Mouse (Mus musculus) layer of hippocampus, adult 2 months (tissue): Measurements from ENCODE around the gene Pnkd. TPM values are rescaled to one million over a fixed set of nuclear protein-coding genes. Genes with fewer than 3 reads are reported as not detected.
A peak's percentile ranks its signal among the peaks of the same experiment; 100 is the strongest.
"Not testable (repeated sequence)": the region's sequence is repeated elsewhere in the genome, so short reads cannot be mapped to it uniquely, and the experiment has no call there.

Experiments used
- DNase-seq, 2 experiments: peaks; one replicate each; pipeline ENCODE4 v3.0.0; 2022; ENCODE audit warnings: low spot score in 2 of 2
- H3K27ac ChIP-seq: fragments of 200-600 bp; 2 replicates; pipeline ENCODE4 v1.8.1; 2022
- H3K4me3 ChIP-seq: fragments of 200-600 bp; 2 replicates; pipeline ENCODE4 v1.8.1; 2022; ENCODE audit warnings: mild to moderate bottlenecking
- CTCF ChIP-seq: fragments of 200-600 bp; conservative IDR thresholded peaks from 2 replicates; pipeline ENCODE4 v1.8.1; 2022; ENCODE audit warnings: antibody characterized with exemption, mild to moderate bottlenecking, moderate library complexity
- microRNA-seq, 2 experiments: library from miRNA; unstranded; fragments of <30 nt; microRNA quantifications; one replicate each; pipeline ENCODE4 v1.2.0; 2021
- total RNA-seq, 2 experiments: library from RNA; stranded (reverse); gene quantifications; 2 replicates each; pipeline ENCODE4 v1.2.3; 2021

Pnkd gene
- total RNA-seq, 2 experiments from 2014 or later: 171 to 185 TPM

DNA sequence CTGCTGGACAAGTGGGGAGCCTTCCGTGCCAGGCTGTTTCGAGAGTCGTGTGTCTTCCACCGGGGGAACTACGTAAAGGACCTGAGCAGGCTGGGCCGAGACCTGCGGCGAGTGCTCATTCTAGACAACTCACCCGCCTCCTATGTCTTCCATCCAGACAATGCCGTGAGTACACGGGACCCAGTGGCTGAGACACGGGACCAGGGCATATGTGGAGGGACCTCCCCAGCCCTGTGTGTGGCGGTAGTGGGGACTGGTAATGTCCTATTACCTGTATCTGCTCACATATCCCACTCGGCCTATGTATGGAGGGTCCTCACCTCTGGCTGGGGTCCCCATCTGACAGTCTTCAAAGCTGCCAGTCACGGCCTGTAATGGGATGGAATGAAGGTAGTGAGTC, 110.1 kb downstream of the Pnkd start:
- DNase-seq: no peak
- Histone ChIP-seq H3K27ac (no peak overlapping the region), H3K4me3 (no peak overlapping the region)
- no peak for TF ChIP-seq CTCF

DNA sequence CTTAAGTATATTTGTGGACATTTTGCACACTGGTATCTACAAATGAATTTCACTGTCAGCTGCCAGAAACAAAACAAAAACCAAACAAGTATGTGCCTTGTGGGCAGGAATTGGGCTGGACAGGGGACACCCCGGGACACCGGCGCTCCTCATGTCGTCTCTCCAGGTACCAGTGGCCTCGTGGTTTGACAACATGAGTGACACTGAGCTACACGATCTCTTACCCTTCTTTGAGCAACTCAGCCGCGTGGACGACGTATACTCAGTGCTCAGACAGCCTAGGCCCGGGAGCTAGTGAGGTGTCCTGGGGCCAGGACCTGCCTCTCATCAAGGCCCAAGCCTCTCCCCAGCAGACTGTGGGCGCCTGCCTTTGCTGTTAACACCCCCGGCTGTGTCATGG, 110.6 kb downstream of the Pnkd start:
- TF ChIP-seq CTCF: no peak
- no peak for DNase-seq
- H3K4me3 ChIP-seq: no peak overlapping the region
- no peak overlapping the region for H3K27ac ChIP-seq

DNA sequence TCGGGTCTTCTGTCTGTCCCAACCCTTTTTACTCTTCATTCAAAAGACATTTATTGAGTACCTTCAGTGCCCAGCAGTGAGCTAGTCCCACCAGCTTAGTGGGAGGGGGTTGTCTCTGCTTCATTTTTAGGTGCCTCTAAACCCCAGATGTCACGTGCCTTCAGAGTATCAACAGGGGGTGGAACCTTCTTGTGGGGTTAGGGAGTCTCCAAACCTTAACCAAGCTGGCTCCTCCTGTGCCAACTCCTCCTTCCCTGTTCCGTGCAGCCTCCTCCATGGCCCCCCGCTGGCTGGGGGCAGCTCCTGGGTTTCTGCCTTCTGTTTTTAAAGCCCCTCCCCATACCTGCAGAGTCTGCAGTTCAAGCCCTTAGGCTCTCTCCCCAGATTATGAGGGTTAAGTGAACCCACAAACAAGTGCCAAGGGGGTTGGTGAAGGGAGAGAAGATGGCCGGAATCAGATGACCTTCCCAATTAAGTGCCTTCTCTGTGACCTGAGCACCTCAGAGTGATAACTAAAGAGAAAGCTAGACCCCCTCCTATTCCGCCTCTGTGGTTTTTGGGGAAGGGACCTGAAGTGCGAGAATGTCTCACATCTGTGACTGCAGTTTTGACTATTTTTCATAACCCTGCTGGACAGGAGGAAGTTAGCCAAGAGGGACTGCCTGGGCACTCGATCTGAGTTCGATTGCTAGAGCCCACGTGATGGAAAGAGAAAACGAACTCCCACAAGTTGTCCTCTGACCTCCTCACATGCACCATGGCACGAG, 111.9 kb downstream of the Pnkd start:
- H3K27ac ChIP-seq: peak overlapping the region; percentile 82
- DNase-seq: not testable (repeated sequence)

DNA sequence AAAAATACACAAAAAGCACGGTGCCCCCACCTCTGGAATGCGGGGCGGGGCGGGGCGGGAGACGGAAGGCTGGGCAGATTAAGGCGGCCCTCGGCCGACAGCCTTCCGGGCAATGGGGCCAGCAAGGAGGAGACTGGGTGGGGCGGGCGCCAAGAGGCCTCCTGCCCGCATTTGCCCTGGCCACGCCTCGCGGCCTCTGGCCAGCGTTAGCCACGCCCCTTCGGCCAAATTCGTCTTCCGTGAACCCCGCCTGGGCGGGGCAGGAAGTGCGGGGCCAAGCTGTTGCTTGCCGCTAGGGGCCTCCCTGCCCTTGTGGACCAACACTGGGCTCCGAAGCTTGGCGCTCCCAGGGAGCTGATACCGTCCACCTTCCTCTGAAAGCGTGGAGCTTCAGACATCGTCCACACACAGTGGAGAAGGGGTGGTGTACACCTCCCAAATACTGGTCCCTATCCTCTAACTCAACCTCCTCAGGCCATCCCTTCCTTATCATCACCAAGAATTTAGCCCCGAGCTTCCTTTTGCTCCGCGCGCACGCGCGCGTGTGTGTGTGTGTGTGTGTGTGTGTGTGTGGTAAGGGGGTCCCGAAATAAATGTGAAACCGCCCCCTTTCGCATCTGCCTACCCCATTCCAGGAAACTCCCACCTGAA, 112.7 kb downstream of the Pnkd start:
- H3K27ac ChIP-seq: peak overlapping the region; percentile 82
- peak; percentile 87 to 91 for DNase-seq

More for the DNA sequence above, 111.9 kb downstream of the Pnkd start:
- peak overlapping the region; percentile 62 for H3K4me3 ChIP-seq

DNA sequence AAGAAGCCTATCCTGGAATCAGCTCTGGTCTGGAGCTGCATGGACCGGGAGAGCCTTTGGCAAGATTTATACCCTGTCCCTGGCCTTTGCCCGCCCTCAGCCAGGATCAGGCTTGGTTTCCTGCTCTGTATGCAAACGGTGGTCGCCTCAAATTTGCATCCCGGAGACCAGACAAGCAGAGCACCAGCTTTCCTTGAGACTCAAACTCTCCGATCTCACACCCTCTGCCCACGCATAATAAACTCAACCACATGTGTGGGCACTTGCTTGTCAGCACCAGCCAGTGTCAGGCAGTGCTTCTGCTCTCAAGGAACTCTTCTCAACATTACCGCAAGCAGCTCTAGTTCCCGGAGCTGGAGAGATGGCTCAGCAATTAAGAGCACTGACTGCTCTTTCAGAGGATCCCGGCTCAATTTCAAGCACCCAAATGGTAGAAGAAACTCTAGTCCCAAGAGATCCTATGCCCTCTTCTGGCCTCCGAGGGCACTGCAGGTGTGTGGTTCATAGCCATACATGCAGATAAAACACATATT, 113.3 kb downstream of the Pnkd start:
- peak; percentile 81 for TF ChIP-seq CTCF
- DNase-seq: peak in 1 of 2 experiments; percentile 36
- Histone ChIP-seq H3K4me3 (peak overlapping the region; percentile 62), H3K27ac (peak overlapping the region; percentile 82)

More for the DNA sequence above, 112.7 kb downstream of the Pnkd start:
- H3K4me3 ChIP-seq: peak overlapping the region; percentile 62
- TF ChIP-seq CTCF: peak; percentile 91

DNA sequence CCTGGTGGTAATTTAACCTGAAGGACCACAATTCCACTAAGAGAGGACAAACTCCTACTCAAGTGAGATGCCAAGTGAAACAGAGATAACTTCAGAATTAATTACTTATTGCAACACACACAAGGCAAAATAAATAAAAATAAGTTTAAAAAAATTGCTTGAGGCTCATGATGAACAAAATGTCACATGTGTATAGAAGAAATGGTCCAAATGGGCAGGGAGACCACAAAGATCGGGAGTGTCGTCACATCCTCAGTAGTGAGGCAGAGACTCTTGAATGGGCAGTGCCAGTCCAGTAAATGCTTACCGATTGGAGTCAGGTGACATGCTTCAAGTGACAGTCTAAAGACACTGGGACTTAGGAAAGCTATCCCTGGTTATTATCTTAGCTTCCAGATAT, 115.8 kb downstream of the Pnkd start:
- no peak overlapping the region for H3K4me3 ChIP-seq
- no peak for DNase-seq
- H3K27ac ChIP-seq: no peak overlapping the region
- TF ChIP-seq CTCF: no peak

DNA sequence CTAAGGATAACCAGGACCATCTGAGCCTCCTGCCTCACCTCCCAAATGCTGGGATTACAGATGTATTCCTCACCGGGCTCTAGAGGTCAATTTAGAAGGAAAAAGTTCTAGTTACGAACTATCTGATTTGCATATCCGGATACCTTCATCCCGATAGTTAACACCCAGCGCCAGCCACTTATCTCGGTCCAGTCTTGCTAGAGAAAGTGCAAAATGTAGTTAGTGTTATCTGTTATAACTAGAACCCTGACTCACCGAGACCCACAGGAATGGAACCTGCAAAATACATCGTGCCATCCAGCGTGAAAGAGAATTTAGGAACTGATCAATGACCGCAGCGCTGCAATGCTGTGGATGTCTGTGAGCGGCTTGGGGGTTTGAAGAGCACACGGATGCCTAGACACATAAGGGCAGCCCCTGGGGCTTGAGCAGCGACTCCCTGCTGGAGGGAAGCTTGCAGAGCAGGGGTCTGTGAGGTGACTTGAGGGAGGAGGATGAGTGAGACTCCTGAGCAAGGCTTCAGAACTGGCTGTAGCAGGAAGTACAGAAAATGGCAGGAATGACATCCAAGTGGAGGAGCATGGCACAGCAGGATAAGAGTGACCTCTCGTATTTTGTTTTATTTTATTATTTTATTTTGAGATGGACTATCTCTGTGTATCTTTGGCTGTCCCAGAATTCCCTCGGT, 116.4 kb downstream of the Pnkd start:
- Histone ChIP-seq H3K4me3 (no peak overlapping the region), H3K27ac (no peak overlapping the region)
- TF ChIP-seq CTCF: no peak
- DNase-seq: no peak

Small RNA genes lying within 50 kb of the gene (microRNA-seq; reads per million reads assigned to microRNA genes)
- 9,743 to 15,963 reads per million in 2 experiments for gene Mir26b

Other genes with a start within 250 kb of the Pnkd start
- gene Tns1, start 160.5 kb upstream of the Pnkd start, total RNA-seq: 10 to 100 TPM; 41.3 to 43.3 TPM
- gene Rufy4, start 159.4 kb upstream of the Pnkd start, total RNA-seq: under 1 TPM in 1 of 2 experiments, not detected in 1; 0.25 TPM
- not detected for gene Cxcr2, start 130.9 kb upstream of the Pnkd start, total RNA-seq
- gene Cxcr1, start 90.3 kb upstream of the Pnkd start, total RNA-seq: not detected
- 100 to 1,000 TPM; 393 to 396 TPM for gene Arpc2, start 48.8 kb upstream of the Pnkd start, total RNA-seq
- not detected for gene Gpbar1, start 6.4 kb upstream of the Pnkd start, total RNA-seq
- gene Aamp, start 192 bp upstream of the Pnkd start, total RNA-seq: 100 to 1,000 TPM; 153 to 155 TPM
- 10 to 100 TPM; 23.3 to 23.9 TPM for gene Tmbim1, start 20.7 kb downstream of the Pnkd start, total RNA-seq
- 1 to 10 TPM; 1.1 to 1.8 TPM for gene Catip, start 77.2 kb downstream of the Pnkd start, total RNA-seq
- 1 to 10 TPM; 3.1 to 3.9 TPM for gene Slc11a1, start 90.3 kb downstream of the Pnkd start, total RNA-seq
- 10 to 100 TPM; 26.4 to 28.8 TPM for gene Ctdsp1, start 106.6 kb downstream of the Pnkd start, total RNA-seq
- gene Vil1, start 124.4 kb downstream of the Pnkd start, total RNA-seq: under 1 TPM; 0.49 to 0.72 TPM
- 10 to 100 TPM; 21.9 to 24.0 TPM for gene Cnot9, start 221.1 kb downstream of the Pnkd start, total RNA-seq